Mouse (Mus musculus): ENCODE data around the gene Mllt10.
A peak's percentile ranks its signal among the peaks of the same experiment; 100 is the strongest.

The Mllt10 gene

GRCm38 (mm10) chr2:18034371-18035250, 20.4 kb upstream of the Mllt10 start:
- no peak for DNase-seq (ENCODE audit: extremely low spot score, low spot score)

- DNase-seq (ENCODE audit: extremely low spot score, low spot score), result no peak
These were observed 17.5 kb upstream of the Mllt10 start, which contains the start of gene A930004D18Rik for GRCm38 (mm10) chr2:18037491-18037890. Gene A930004D18Rik, minus strand, starts transcription at chr2:18037737.

- no peak for DNase-seq (ENCODE audit: extremely low spot score, low spot score)
These were observed 16.8 kb upstream of the Mllt10 start for GRCm38 (mm10) chr2:18038141-18038752.

- peak; percentile 65 for DNase-seq (ENCODE audit: extremely low spot score, low spot score)
These were observed 16.1 kb upstream of the Mllt10 start for GRCm38 (mm10) chr2:18038895-18039371.

GRCm38 (mm10) chr2:18039566-18040290, 15.3 kb upstream of the Mllt10 start:
- DNase-seq (ENCODE audit: extremely low spot score, low spot score), result peak; percentile 81

- DNase-seq (ENCODE audit: extremely low spot score, low spot score), result peak; percentile 84
These were observed 14.5 kb upstream of the Mllt10 start for GRCm38 (mm10) chr2:18040347-18041160.

- no peak for DNase-seq (ENCODE audit: extremely low spot score, low spot score)
These were observed 13.7 kb upstream of the Mllt10 start for GRCm38 (mm10) chr2:18041199-18041885.

GRCm38 (mm10) chr2:18045143-18045780, 9.8 kb upstream of the Mllt10 start:
- DNase-seq (ENCODE audit: extremely low spot score, low spot score), result no peak

GRCm38 (mm10) chr2:18045781-18046181, 9.3 kb upstream of the Mllt10 start:
- peak; percentile 42 for DNase-seq (ENCODE audit: extremely low spot score, low spot score)

- no peak for DNase-seq (ENCODE audit: extremely low spot score, low spot score)
These were observed 8.9 kb upstream of the Mllt10 start for GRCm38 (mm10) chr2:18046186-18046585.

- DNase-seq (ENCODE audit: extremely low spot score, low spot score), result peak; percentile 69
These were observed 8.0 kb upstream of the Mllt10 start for GRCm38 (mm10) chr2:18046758-18047645.

GRCm38 (mm10) chr2:18047646-18048452, 7.2 kb upstream of the Mllt10 start:
- peak; percentile 84 for DNase-seq (ENCODE audit: extremely low spot score, low spot score)

GRCm38 (mm10) chr2:18048453-18049075, 6.5 kb upstream of the Mllt10 start, which contains the start of gene Skida1:
Gene Skida1, minus strand, starts transcription at chr2:18049051.
- DNase-seq (ENCODE audit: extremely low spot score, low spot score), result peak; percentile 59

GRCm38 (mm10) chr2:18049279-18049821, 5.7 kb upstream of the Mllt10 start:
- DNase-seq (ENCODE audit: extremely low spot score, low spot score), result peak; percentile 60

GRCm38 (mm10) chr2:18050018-18050417, 5.0 kb upstream of the Mllt10 start:
- DNase-seq (ENCODE audit: extremely low spot score, low spot score), result no peak

GRCm38 (mm10) chr2:18050541-18050985, 4.5 kb upstream of the Mllt10 start:
- peak; percentile 46 for DNase-seq (ENCODE audit: extremely low spot score, low spot score)
